Mouse (Mus musculus): Measurements from ENCODE around the gene Bri3. TPM values are rescaled to one million over a fixed set of nuclear protein-coding genes. Genes with fewer than 3 reads are reported as not detected.

Gene Bri3
- total and polyA plus RNA-seq, 2 experiments: 24.9 to 74.6 TPM

DNA sequence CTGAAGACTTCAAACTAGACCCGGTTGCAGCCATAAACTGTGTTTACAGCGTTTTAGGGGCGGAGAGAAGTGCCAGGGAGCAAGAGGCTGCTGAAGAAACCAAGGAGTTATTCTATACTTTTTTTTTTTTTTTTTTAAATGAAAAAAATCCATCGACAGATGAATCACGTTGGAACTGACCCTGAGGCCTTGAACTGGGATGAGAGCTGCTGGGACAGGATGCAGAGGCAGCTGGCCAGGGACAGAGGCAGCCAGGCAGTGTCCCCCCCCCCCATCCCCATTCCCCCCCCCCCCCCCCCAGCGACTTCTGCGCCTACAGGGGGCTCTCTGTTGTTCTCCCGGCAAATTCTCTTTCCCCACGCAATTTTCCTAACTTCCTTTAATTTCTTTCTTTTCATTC lies 153.3 kb downstream of the Bri3 start:
- Histone ChIP-seq H3K9ac (ENCODE audit: low read depth, low read length) (no peak overlapping the region), H3K79me2 (ENCODE audit: control insufficient read depth, insufficient read depth, low read length) (no peaks in the 10 kb centered on the region), H3K4me1 (ENCODE audit: control insufficient read depth, insufficient read depth, low read length) (no peaks in the 10 kb centered on the region), H3K4me3 (ENCODE audit: insufficient read depth, low read depth, low read length) (no peak overlapping the region), H3K27ac (replicated peaks; ENCODE audit: insufficient read depth, low read depth, low read length) (no peak overlapping the region), H3K36me3 (ENCODE audit: control insufficient read depth, insufficient read depth, low read length) (no peaks in the 10 kb centered on the region), H3K27me3 (ENCODE audit: control insufficient read depth, insufficient read depth, low read length) (no peaks in the 10 kb centered on the region)
- 19% methylated on average over 8 of the region's 9 CpGs for WGBS
- DNase-seq (ENCODE audit: extremely low read depth, low read depth, low spot score): no peak
- no peak for TF ChIP-seq CTCF (IDR thresholded peaks at IDR 0.05; ENCODE audit: low read depth, low read length)
- TF ChIP-seq POLR2A (IDR thresholded peaks at IDR 0.05; ENCODE audit: extremely low read depth, insufficient read depth, low read length): no peak

- Histone ChIP-seq H3K27ac (replicated peaks; ENCODE audit: insufficient read depth, low read depth, low read length) (no peak overlapping the region), H3K4me3 (ENCODE audit: insufficient read depth, low read depth, low read length) (no peak overlapping the region), H3K36me3 (ENCODE audit: control insufficient read depth, insufficient read depth, low read length) (no peaks in the 10 kb centered on the region), H3K79me2 (ENCODE audit: control insufficient read depth, insufficient read depth, low read length) (no peaks in the 10 kb centered on the region), H3K9ac (ENCODE audit: low read depth, low read length) (no peak overlapping the region), H3K4me1 (ENCODE audit: control insufficient read depth, insufficient read depth, low read length) (no peaks in the 10 kb centered on the region), H3K27me3 (ENCODE audit: control insufficient read depth, insufficient read depth, low read length) (no peaks in the 10 kb centered on the region)
- WGBS: 84% methylated on average over 5 of the region's 5 CpGs
- TF ChIP-seq POLR2A (IDR thresholded peaks at IDR 0.05; ENCODE audit: extremely low read depth, insufficient read depth, low read length): no peak
- TF ChIP-seq CTCF (IDR thresholded peaks at IDR 0.05; ENCODE audit: low read depth, low read length): no peak
- no peak for DNase-seq (ENCODE audit: extremely low read depth, low read depth, low spot score)
Observed at GRCm38 (mm10) chr5:144400821-144401220, 156.6 kb downstream of the Bri3 start.

GRCm38 (mm10) chr5:144406256-144406655 lies 162.0 kb downstream of the Bri3 start:
- TF ChIP-seq POLR2A (IDR thresholded peaks at IDR 0.05; ENCODE audit: extremely low read depth, insufficient read depth, low read length) (no peak), CTCF (IDR thresholded peaks at IDR 0.05; ENCODE audit: low read depth, low read length) (no peak)
- H3K27me3 ChIP-seq (ENCODE audit: control insufficient read depth, insufficient read depth, low read length): no peaks in the 10 kb centered on the region
- WGBS: 91% methylated on average over 11 of the region's 11 CpGs
- no peak overlapping the region for H3K9ac ChIP-seq (ENCODE audit: low read depth, low read length)
- no peak overlapping the region for H3K4me3 ChIP-seq (ENCODE audit: insufficient read depth, low read depth, low read length)
- no peaks in the 10 kb centered on the region for H3K36me3 ChIP-seq (ENCODE audit: control insufficient read depth, insufficient read depth, low read length)
- no peaks in the 10 kb centered on the region for H3K4me1 ChIP-seq (ENCODE audit: control insufficient read depth, insufficient read depth, low read length)
- no peak for DNase-seq (ENCODE audit: extremely low read depth, low read depth, low spot score)
- H3K27ac ChIP-seq (replicated peaks; ENCODE audit: insufficient read depth, low read depth, low read length): no peak overlapping the region
- no peaks in the 10 kb centered on the region for H3K79me2 ChIP-seq (ENCODE audit: control insufficient read depth, insufficient read depth, low read length)

DNA sequence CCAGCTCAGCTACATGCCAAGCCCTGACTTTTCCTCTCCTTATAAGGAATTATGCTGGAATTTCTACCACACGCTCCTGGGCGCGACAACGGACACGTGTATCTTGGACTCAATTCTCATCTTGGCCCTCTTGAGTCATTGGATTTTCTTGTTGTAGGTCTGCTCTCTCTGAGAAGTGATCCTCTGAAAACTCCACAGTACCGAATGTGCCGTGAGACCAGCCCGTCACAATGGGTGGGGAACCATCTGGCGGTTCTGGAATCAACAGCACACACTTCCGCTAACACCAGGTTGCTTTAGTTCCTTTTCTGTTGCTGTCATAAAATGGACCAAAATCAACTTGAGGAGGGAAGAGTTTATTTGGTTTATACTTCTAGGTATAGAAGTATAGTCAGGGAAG lies 166.4 kb downstream of the Bri3 start:
- no peaks in the 10 kb centered on the region for H3K36me3 ChIP-seq (ENCODE audit: control insufficient read depth, insufficient read depth, low read length)
- H3K9ac ChIP-seq (ENCODE audit: low read depth, low read length): no peak overlapping the region
- no peaks in the 10 kb centered on the region for H3K4me1 ChIP-seq (ENCODE audit: control insufficient read depth, insufficient read depth, low read length)
- no peak for DNase-seq (ENCODE audit: extremely low read depth, low read depth, low spot score)
- TF ChIP-seq POLR2A (IDR thresholded peaks at IDR 0.05; ENCODE audit: extremely low read depth, insufficient read depth, low read length) (no peak), CTCF (IDR thresholded peaks at IDR 0.05; ENCODE audit: low read depth, low read length) (no peak)
- no peaks in the 10 kb centered on the region for H3K79me2 ChIP-seq (ENCODE audit: control insufficient read depth, insufficient read depth, low read length)
- no peak overlapping the region for H3K4me3 ChIP-seq (ENCODE audit: insufficient read depth, low read depth, low read length)
- WGBS: 97% methylated on average over 10 of the region's 10 CpGs
- no peak overlapping the region for H3K27ac ChIP-seq (replicated peaks; ENCODE audit: insufficient read depth, low read depth, low read length)
- no peaks in the 10 kb centered on the region for H3K27me3 ChIP-seq (ENCODE audit: control insufficient read depth, insufficient read depth, low read length)

DNA sequence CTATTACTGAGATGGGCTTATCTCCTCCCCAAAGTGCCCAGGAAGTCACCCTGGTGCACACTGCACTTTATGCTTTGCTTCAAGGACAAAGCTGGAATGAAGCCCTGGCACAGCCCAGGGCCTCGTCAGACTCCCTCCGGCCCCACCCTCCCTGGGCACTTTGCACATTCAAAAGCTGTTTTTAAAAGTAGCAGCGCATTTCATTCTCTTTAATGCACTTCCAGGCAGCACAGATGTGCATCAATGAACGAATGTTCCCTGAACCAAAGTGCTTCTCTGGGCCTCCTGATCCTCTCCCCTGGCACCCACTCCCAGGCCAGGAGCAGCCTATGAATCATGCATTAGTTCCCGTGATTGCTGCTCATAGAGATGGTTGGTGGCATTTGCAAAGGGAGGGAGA lies 167.5 kb downstream of the Bri3 start:
- H3K79me2 ChIP-seq (ENCODE audit: control insufficient read depth, insufficient read depth, low read length): no peaks in the 10 kb centered on the region
- H3K27ac ChIP-seq (replicated peaks; ENCODE audit: insufficient read depth, low read depth, low read length): no peak overlapping the region
- no peak for DNase-seq (ENCODE audit: extremely low read depth, low read depth, low spot score)
- H3K9ac ChIP-seq (ENCODE audit: low read depth, low read length): no peak overlapping the region
- no peaks in the 10 kb centered on the region for H3K4me1 ChIP-seq (ENCODE audit: control insufficient read depth, insufficient read depth, low read length)
- no peaks in the 10 kb centered on the region for H3K27me3 ChIP-seq (ENCODE audit: control insufficient read depth, insufficient read depth, low read length)
- H3K4me3 ChIP-seq (ENCODE audit: insufficient read depth, low read depth, low read length): no peak overlapping the region
- H3K36me3 ChIP-seq (ENCODE audit: control insufficient read depth, insufficient read depth, low read length): no peaks in the 10 kb centered on the region
- WGBS: 75% methylated on average over 5 of the region's 5 CpGs
- TF ChIP-seq POLR2A (IDR thresholded peaks at IDR 0.05; ENCODE audit: extremely low read depth, insufficient read depth, low read length) (no peak), CTCF (IDR thresholded peaks at IDR 0.05; ENCODE audit: low read depth, low read length) (no peak)

GRCm38 (mm10) chr5:144412781-144413180 lies 168.5 kb downstream of the Bri3 start:
- no peak overlapping the region for H3K27ac ChIP-seq (replicated peaks; ENCODE audit: insufficient read depth, low read depth, low read length)
- WGBS: 80% methylated on average over 4 of the region's 4 CpGs
- H3K36me3 ChIP-seq (ENCODE audit: control insufficient read depth, insufficient read depth, low read length): no peaks in the 10 kb centered on the region
- no peaks in the 10 kb centered on the region for H3K27me3 ChIP-seq (ENCODE audit: control insufficient read depth, insufficient read depth, low read length)
- no peak for DNase-seq (ENCODE audit: extremely low read depth, low read depth, low spot score)
- no peaks in the 10 kb centered on the region for H3K4me1 ChIP-seq (ENCODE audit: control insufficient read depth, insufficient read depth, low read length)
- no peak overlapping the region for H3K4me3 ChIP-seq (ENCODE audit: insufficient read depth, low read depth, low read length)
- H3K9ac ChIP-seq (ENCODE audit: low read depth, low read length): no peak overlapping the region
- TF ChIP-seq CTCF (IDR thresholded peaks at IDR 0.05; ENCODE audit: low read depth, low read length) (no peak), POLR2A (IDR thresholded peaks at IDR 0.05; ENCODE audit: extremely low read depth, insufficient read depth, low read length) (no peak)
- H3K79me2 ChIP-seq (ENCODE audit: control insufficient read depth, insufficient read depth, low read length): no peaks in the 10 kb centered on the region
